Mouse (Mus musculus) stomach, postnatal 0 days (tissue): ENCODE data around the gene Atf6b. TPM values are rescaled to one million over a fixed set of nuclear protein-coding genes. Genes with fewer than 3 reads are reported as not detected.

Experiments used
- ATAC-seq: fragments of 200-750 bp; cut with Nextera tagmentation; 2 replicates; pipeline ENCODE4 v1.8.0; 2017; ENCODE audit not compliant: low FRiP score, low TSS enrichment
- DNase-seq: peaks from one replicate; pipeline ENCODE4 v3.0.0-alpha.2; 2016; ENCODE audit warnings: low spot score
- H3K27ac ChIP-seq: fragments of 300-500 bp; sonication (generic); replicated peaks from 2 replicates; pipeline ENCODE4 v1.5.1; 2014; ENCODE audit warnings: mild to moderate bottlenecking, control low read depth
- H3K27me3 ChIP-seq: fragments of 300-500 bp; sonication (generic); 2 replicates; pipeline ENCODE4 v1.6.1; 2014; ENCODE audit warnings: low read length; ENCODE audit not compliant: control insufficient read depth, insufficient read depth
- H3K36me3 ChIP-seq: fragments of 300-500 bp; sonication (generic); 2 replicates; pipeline ENCODE4 v1.6.1; 2014; ENCODE audit warnings: low read length, mixed read lengths; ENCODE audit not compliant: control insufficient read depth, insufficient read depth
- H3K4me1 ChIP-seq: fragments of 300-500 bp; sonication (generic); replicated peaks from 2 replicates; pipeline ENCODE4 v1.6.1; 2014; ENCODE audit warnings: antibody characterized with exemption; ENCODE audit not compliant: control insufficient read depth, insufficient read depth
- H3K4me2 ChIP-seq: fragments of 300-500 bp; sonication (generic); replicated peaks from 2 replicates; pipeline ENCODE4 v1.6.1; 2014; ENCODE audit warnings: low read depth, mild to moderate bottlenecking, control low read depth, moderate library complexity
- H3K4me3 ChIP-seq: fragments of 300-500 bp; sonication (generic); 2 replicates; pipeline ENCODE4 v1.5.1; 2014; ENCODE audit warnings: low read depth, low read length, control low read depth
- H3K9ac ChIP-seq: fragments of 300-500 bp; sonication (generic); 2 replicates; pipeline ENCODE4 v1.6.1; 2014; ENCODE audit warnings: mild to moderate bottlenecking, low read length, control low read depth, mixed read lengths
- H3K9me3 ChIP-seq: fragments of 300-500 bp; sonication (generic); 2 replicates; pipeline ENCODE4 v1.6.1; 2016; ENCODE audit warnings: low read length; ENCODE audit not compliant: control insufficient read depth
- CTCF ChIP-seq: IDR thresholded peaks from 2 replicates; pipeline ENCODE4 v1.5.1; 2016; ENCODE audit warnings: antibody characterized with exemption, low read depth, mild to moderate bottlenecking, moderate library complexity
- EP300 ChIP-seq: optimal IDR thresholded peaks from 2 replicates; pipeline ENCODE3; 2016; ENCODE audit warnings: antibody characterized with exemption
- WGBS: fragments of 180-500 bp; shearing (Covaris S2); extraction: QIAGEN DNeasy Blood & Tissue Kit; methylation state at CpG from one replicate; pipeline ENCODE4 v1.1.7; 2014; 5-methylcytosine and 5-hydroxymethylcytosine counted together
- polyA plus RNA-seq: library from polyadenylated mRNA; unstranded; fragments of >200 nt; fragmentation: Nextera tagmentation; extraction: Ambion mirVana; gene quantifications from 2 replicates; pipeline ENCODE4 v1.2.1, GENCODE M21; 2015

Gene Atf6b
- polyA plus RNA-seq, 1 experiment from 2014 or later = 35.4 TPM

DNA sequence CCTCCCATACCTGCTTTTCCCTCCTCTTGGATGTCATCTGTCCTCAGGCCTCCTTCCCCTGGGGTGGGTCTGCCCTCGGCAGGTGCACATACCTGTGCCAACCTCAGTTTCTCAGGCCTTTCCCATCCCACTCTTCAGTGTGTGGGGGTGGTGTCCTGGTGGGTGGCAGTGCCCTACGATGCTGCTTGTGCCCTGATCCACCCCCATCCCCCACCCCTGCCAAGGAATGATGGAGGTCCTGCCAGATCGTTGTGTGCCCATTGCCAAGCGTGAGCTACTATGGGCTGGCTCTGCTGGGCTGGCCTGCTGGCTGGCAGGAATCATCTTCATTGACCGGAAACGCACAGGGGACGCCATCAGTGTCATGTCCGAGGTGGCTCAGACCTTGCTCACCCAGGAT, 35.9 kb upstream of the Atf6b start:
- 0 out of 2 replicates have a peak, but pooled peaks cover 5% of the 10 kb centered on the region for H3K4me1 ChIP-seq
- peaks cover 29% of the 10 kb centered on the region for H3K36me3 ChIP-seq
- 92% methylated on average over 8 of the region's 8 CpGs for WGBS

DNA sequence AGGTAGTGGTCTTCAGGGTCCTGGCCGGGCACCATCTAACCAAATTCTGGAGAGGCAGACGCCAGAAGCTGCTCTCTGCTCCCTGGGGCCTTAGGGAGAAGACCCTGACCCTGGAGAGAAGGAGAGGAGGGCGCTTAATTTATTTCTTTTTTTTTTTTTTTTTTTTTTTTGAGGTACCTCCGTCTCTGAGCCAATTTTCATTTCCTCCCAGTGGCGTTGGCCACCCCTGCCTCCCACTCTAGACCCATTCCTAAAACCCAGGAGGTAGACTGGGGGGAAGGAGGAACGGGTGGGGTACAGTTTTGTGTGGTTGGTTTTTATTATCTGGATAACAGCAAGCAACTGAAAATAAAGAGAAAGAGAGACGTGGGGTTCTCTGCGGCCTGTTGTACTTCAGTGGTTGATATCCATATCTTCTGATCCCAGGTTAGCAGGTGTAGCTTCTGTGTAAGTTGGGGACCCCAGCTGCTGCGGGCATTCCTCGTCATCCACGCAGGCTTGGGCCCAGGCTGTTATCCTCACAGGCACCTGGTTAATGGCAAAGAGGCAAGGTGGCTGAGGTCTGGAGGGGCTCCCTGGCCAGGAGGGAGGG, 33.8 kb upstream of the Atf6b start:
- H3K4me3 ChIP-seq = no peak overlapping the region
- no peaks in the 10 kb centered on the region for H3K27me3 ChIP-seq
- H3K4me2 ChIP-seq = no peak overlapping the region
- no peaks in the 10 kb centered on the region for H3K9me3 ChIP-seq
- H3K9ac ChIP-seq = no peak overlapping the region
- DNase-seq = no peak
- 82% methylated on average over 11 of the region's 11 CpGs for WGBS
- H3K27ac ChIP-seq = no peak overlapping the region
- TF ChIP-seq CTCF = no peak
- TF ChIP-seq EP300 = no peak
- H3K4me1 ChIP-seq = 0 out of 2 replicates have a peak, but pooled peaks cover 2% of the 10 kb centered on the region
- no peak for ATAC-seq
- H3K36me3 ChIP-seq = peaks cover 35% of the 10 kb centered on the region

More for the DNA sequence above, 35.9 kb upstream of the Atf6b start:
- no peak overlapping the region for H3K27ac ChIP-seq
- TF ChIP-seq CTCF (no peak), EP300 (no peak)
- ATAC-seq (no peak), DNase-seq (no peak)
- H3K4me2 ChIP-seq = no peak overlapping the region
- H3K9me3 ChIP-seq = no peaks in the 10 kb centered on the region
- no peak overlapping the region for H3K9ac ChIP-seq
- no peaks in the 10 kb centered on the region for H3K27me3 ChIP-seq
- H3K4me3 ChIP-seq = no peak overlapping the region

DNA sequence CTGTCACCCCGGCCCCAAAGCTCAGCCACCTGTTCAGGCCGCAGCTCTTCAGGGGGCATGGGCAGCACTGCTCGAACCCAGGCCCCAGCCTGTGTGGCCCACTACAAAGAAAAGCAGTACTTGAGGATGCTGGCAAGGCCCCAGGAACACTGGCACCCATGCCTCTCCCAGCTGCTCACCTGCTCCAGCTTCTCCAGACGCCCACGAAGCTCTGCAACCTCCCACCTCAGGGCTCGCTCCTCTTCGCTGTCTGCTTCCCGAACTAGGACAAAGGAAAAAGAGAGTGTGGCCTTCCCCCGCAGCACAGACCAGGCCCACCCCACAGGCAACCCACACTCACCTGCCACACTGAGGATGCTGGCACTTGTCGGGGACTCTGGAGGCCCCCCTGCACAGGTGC, 33.1 kb upstream of the Atf6b start:
- H3K9me3 ChIP-seq = no peaks in the 10 kb centered on the region
- no peak for DNase-seq
- WGBS = 85% methylated on average over 10 of the region's 10 CpGs
- no peak overlapping the region for H3K9ac ChIP-seq
- no peak for ATAC-seq
- no peak overlapping the region for H3K27ac ChIP-seq
- no peaks in the 10 kb centered on the region for H3K27me3 ChIP-seq
- TF ChIP-seq EP300 (no peak), CTCF (no peak)
- H3K4me2 ChIP-seq = no peak overlapping the region
- H3K36me3 ChIP-seq = peaks cover 35% of the 10 kb centered on the region
- no peak overlapping the region for H3K4me3 ChIP-seq
- H3K4me1 ChIP-seq = 0 out of 2 replicates have a peak, but pooled peaks cover under 1% of the 10 kb centered on the region

DNA sequence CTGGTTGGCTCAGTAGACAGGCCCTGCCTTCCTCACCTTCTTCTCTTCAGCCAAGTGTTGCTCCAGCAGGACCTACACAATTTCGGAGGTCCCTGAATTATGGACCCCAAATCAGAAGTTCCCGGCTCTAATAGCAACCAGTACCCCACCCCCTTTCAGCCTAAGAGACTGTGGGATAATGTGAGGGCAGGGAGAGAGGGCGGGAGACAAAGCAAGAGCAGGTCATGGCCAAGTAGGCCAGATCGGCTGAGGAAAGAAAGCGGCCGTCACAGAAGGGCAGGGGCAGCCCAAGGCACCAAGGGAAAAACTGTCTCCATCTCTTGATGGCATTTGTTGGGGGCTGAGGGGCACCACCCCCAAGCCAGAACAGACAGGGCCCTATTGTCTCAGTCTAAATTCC, 31.1 kb upstream of the Atf6b start, which contains the start of gene Egfl8:
TSS of gene Egfl8 (minus strand) at position 101 of the 400 bp plus-strand sequence.
- DNase-seq (no peak), ATAC-seq (no peak)
- 82% methylated on average over 6 of the region's 6 CpGs for WGBS
- Histone ChIP-seq H3K4me3 (no peak within 1 kb of the TSS), H3K27me3 (no peaks in the 10 kb centered on the region), H3K9me3 (no peaks in the 10 kb centered on the region), H3K4me2 (no peak within 1 kb of the TSS), H3K36me3 (peaks cover 31% of the 10 kb centered on the region), H3K9ac (no peak within 1 kb of the TSS), H3K4me1 (no peaks in the 10 kb centered on the region), H3K27ac (no peak within 1 kb of the TSS)
- TF ChIP-seq EP300 = no peak
- TF ChIP-seq CTCF = no peak

DNA sequence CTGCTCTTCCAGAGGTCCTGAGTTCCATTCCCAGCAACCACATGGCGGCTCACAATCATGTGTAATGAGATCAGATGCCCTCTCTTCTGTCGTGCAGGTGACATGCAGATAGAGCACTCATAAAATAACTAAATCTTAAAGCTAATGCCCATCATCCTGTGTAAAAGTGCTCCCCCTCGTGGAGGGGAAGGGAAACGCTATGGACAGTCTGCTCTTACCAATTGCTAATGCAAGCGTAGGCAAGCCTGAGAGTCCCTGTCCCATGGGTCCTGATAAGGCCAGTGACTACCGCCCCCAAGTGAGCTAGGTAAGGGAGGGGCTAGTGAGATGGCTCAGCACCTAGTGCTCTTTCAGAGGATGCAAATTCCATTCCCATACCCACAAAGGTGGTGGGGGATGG, 27.9 kb upstream of the Atf6b start:
- H3K27me3 ChIP-seq = no peaks in the 10 kb centered on the region
- H3K4me2 ChIP-seq = no peak overlapping the region
- no peak overlapping the region for H3K9ac ChIP-seq
- no peaks in the 10 kb centered on the region for H3K9me3 ChIP-seq
- DNase-seq = peak; percentile 69
- ATAC-seq = peak; percentile 31; the same call in 1 of the 2 replicates
- WGBS = 20% methylated on average over 6 of the region's 6 CpGs
- peaks cover 12% of the 10 kb centered on the region for H3K36me3 ChIP-seq
- H3K4me3 ChIP-seq = no peak overlapping the region
- no peaks in the 10 kb centered on the region for H3K4me1 ChIP-seq
- TF ChIP-seq CTCF = peak; percentile 84
- no peak for TF ChIP-seq EP300
- H3K27ac ChIP-seq = no peak overlapping the region

DNA sequence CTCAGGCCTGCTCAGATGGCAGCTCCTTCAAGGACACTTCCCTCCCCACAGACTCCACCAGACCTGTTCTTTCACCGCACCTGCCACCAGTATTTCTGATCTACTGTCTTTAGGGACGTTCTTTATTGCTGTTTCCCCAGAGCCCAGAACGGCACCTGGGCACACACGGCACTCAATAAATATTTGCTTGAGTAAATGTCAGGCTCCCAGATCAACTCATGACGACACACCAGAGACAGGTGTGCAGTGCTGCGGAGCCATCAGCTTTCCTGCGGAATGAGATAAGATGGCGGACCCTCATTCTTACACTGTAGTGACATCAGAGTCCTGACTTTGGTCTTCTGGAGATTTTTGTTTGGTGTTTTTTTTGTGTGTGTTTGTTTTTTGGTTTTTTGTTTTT, 25.9 kb upstream of the Atf6b start:
- Histone ChIP-seq H3K36me3 (peaks cover 10% of the 10 kb centered on the region; the same call in 1 of the 2 replicates), H3K9ac (no peak overlapping the region), H3K27me3 (no peaks in the 10 kb centered on the region), H3K9me3 (no peaks in the 10 kb centered on the region), H3K27ac (no peak overlapping the region), H3K4me3 (no peak overlapping the region), H3K4me1 (no peaks in the 10 kb centered on the region), H3K4me2 (no peak overlapping the region)
- 59% methylated on average over 8 of the region's 8 CpGs for WGBS
- DNase-seq = no peak
- TF ChIP-seq EP300 = no peak
- no peak for TF ChIP-seq CTCF
- no peak for ATAC-seq
